Mouse (Mus musculus) kidney, postnatal 14 days (tissue): ENCODE results near the gene Ror1.
A peak's percentile ranks its signal among the peaks of the same experiment; 100 is the strongest.

Experiments
- DNase-seq: peaks from one replicate; pipeline ENCODE4 v3.0.0; 2022; ENCODE audit warnings: mixed read lengths

Gene Ror1

DNA sequence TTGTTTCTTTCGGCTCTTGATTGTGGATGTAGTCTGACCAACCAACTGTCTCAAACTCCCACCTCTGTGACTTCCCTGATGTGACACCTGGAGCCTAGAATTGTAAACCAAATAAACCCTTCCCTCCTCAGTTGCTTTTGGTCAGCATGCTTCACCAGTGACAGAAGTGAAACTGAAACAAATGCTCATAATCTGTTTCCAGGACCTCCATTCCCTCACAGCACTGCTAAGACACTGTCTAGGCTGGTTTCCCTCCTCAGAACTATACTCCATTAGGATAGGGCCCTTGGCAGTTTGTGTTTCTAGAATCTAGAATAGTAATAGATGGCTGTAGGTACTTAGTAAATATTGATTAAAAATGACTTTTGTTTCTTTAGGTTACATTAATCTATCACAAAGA lies 168.3 kb downstream of the Ror1 start:
- no peak for DNase-seq

GRCm38 (mm10) chr4:100271059-100271735 lies 175.6 kb downstream of the Ror1 start:
- DNase-seq: no peak

GRCm38 (mm10) chr4:100271736-100272127 lies 176.1 kb downstream of the Ror1 start:
- no peak for DNase-seq

DNA sequence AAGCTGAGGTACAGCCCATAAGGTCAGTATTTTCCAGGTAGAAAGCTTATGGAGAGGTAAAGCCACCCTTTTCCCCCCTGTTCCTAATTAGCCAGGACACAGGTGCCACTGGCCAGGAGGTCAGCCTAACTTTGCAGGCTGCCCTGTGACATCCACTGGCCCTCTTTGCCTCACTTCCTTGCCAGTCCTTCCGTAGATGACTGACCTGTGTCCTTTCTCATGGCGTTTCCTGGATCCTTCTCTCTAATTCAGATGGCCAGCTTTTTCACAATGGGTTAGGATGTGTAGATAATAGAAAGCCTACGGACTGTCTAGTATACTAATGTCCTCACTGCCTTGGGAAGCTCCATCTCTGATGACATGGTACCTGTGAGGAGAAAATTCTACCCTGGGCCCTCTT lies 177.8 kb downstream of the Ror1 start:
- no peak for DNase-seq

DNA sequence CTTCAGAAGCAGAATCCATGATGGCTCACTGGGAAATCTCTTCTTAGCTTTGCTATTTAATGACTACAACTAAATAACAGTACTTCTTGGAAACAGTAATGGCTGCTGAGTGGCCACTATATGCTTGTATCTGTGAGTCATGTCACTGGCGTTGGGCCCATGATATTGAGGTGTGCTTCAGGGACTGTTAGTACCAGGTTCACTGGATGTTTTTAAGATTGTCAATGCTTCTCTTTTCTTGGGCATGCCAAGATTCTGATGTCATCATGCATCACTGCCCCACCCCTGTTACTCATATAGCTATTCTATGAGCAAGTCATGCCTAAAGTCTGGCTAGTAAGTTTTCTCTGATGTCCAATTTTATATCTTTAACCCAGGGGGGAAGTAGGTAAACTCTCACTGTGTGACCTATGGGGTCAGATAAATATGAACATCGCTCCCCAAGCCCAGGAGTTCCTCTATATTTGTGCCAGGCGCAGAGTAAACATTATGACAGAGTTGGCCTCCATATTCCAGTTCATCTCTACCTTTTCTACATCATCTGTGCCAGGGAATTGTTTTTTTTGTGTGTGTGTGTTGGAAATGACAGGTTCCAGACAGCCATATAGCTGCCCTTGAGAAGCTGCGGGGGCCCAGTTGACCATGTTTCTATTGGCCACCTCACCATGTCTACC lies 178.4 kb downstream of the Ror1 start:
- no peak for DNase-seq

- DNase-seq: no peak
These were observed 180.9 kb downstream of the Ror1 start for GRCm38 (mm10) chr4:100276482-100276881.

- no peak for DNase-seq
These were observed 181.4 kb downstream of the Ror1 start for GRCm38 (mm10) chr4:100276970-100277369.

GRCm38 (mm10) chr4:100283171-100283880 lies 187.7 kb downstream of the Ror1 start:
- no peak for DNase-seq

DNA sequence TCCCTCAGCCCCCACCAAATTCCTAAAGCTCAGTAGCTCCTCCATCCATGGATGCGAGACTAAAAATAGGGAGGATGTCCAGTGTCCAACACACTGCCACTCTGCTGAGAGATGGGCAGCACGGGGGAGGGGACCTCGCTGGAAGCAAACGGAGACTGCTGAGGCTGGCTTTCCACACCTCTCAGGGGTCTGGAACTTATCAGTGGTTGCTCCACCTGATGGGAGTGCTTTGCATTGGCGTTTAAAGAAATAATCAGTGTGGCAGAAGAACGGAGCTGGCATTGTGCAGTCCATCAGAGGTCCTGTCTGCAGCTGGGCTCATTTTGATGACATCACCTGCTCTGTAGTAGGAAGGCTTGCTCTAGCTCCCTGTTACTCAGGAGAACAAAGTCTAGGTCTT lies 188.9 kb downstream of the Ror1 start:
- DNase-seq: no peak

GRCm38 (mm10) chr4:100286111-100286541 lies 190.5 kb downstream of the Ror1 start:
- no peak for DNase-seq

DNA sequence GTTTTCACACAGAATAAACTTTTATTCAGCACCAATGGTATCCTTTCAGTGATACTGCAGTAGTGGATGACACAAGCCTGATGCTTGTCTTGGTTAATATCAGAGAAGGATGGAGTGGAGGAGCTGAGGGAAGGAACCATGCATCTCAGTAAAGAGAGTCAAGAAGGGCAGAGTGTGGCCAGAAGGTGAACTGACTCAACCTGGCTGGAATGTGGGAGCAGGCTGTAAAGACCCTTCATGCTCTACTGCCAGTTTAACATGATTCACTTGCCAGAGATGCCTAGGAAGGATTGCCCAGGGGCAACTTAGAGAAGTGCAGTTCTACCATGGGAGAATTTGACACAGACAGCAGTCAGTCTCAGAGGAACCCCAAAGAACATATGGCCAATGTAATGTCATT lies 191.2 kb downstream of the Ror1 start:
- DNase-seq: no peak

DNA sequence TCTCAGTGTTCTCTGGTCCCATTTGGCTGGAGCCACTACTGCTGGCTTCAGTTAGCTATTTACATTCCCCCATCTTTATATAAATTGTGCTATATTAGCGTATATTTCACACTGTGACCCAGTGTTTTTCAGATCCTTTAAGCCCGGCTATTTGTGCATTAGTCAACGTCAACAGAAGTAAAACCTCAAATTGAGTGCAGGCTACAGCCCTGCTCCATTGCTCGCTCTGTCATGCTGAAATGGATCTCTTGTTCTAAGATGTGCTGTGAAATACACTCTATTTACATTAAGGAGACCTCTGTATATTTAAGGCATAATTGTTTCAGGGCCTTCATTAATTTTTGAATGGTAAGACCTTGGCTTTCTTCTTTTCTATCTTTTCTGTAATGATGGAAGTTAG lies 192.2 kb downstream of the Ror1 start:
- DNase-seq: no peak

- no peak for DNase-seq
These were observed 195.5 kb downstream of the Ror1 start for GRCm38 (mm10) chr4:100291015-100291651.

- DNase-seq: no peak
These were observed 202.1 kb downstream of the Ror1 start for GRCm38 (mm10) chr4:100297678-100298077.

GRCm38 (mm10) chr4:100298566-100298965 lies 203.0 kb downstream of the Ror1 start:
- no peak for DNase-seq

DNA sequence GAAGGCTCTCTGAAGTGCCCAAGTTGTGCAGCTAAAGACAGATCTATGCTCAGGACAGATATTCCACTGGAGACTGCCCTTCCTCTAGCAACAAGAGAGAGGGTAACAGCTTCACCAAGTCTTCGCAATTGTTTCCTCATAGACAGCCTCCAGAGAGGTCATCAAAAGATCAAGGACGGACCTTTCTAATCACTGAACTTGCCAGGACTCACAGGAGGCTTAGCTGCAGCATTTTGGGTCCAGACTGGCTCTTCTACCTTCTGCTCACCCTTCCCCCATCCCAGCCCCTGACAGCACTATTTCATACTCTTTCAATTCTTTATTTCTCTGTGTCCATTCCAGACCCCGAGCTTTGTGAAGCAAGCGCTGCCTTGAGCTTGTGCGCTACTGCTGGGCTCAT lies 204.6 kb downstream of the Ror1 start:
- no peak for DNase-seq

DNA sequence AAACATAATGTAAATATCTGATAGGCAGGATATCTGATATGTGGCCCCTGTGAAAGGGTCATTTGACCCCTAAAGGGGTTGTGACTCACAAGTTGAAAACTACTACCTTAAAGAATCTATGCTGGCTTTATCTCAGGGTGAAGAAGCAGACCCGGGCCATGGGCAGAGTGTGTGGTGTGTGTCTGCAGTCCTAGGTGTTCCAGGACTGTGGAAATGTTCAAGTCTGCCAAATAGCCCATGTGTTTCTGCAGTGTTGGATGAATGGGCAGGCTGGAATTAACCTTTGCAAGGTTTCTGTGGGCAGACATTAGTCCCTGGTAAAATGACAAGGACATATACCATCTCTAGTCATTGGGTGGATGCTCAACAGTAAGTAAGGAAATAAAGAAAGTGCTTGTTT lies 205.8 kb downstream of the Ror1 start:
- no peak for DNase-seq

- no peak for DNase-seq
These were observed 211.8 kb downstream of the Ror1 start for GRCm38 (mm10) chr4:100307365-100307764.

- DNase-seq: peak; percentile 6
These were observed 216.4 kb downstream of the Ror1 start for GRCm38 (mm10) chr4:100311775-100312537.

DNA sequence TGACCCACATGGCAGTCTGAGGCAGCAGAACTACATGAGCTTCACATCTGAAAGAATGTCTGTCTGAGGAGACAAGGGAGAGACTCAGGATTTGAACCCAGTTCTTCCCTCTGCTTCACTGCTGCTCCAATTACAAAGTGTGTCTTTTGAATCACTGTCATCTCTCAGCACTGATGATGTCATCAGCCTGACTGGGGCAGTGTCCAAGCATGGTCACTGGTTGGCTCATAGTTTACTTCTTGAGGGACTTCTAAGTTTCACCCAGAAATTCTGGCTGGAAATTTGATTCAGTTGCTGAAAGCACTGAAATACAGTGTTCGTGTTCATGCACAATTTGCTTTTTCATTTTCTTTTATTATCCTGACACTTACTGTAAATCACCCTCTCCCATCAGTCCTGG lies 219.5 kb downstream of the Ror1 start:
- DNase-seq: no peak

GRCm38 (mm10) chr4:100321758-100322157 lies 226.2 kb downstream of the Ror1 start:
- peak; percentile 51 for DNase-seq

DNA sequence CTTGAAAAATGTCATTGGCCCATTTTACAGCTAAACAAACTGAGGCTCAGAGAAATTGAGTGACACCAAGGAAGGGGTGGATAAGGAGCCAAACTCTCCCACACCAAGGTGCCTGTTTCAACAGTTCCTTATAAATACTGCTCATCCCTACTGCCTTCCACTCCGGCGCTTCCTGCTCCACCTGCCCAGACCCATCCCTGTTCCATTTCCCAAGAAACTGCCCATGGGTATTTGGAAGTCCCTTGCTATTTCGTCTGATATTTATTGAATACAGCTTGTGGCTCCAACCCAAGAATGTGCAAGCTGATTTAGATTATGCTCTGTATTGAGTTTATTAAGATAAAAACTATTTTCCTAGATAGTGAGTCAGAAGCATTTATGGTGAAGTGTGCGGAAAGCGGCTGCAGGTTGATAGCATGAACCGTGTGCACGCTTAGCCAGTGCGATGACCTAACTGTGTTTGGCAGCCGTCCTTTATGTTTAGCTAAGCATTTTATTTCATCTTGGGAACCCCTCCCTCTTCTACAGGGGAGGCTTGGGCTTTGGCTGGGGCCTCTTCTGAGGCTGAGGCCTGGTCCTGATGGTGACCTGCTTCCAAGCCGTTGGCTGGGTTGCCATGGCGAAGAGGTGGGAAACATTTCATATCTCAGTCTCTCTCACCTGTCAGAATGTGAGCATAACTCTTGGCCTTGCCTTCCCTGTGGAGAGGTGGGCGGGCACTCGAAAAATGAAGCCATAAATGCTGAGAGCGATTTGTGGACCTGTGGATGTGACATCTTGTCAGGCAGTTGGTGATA lies 229.3 kb downstream of the Ror1 start:
- no peak for DNase-seq
